Mouse (Mus musculus) skeletal muscle tissue, adult 2 months (tissue): ENCODE data around the gene Socs4.

Experiments used
- DNase-seq: peaks from one replicate; pipeline ENCODE4 v3.0.0-alpha.2; 2012; ENCODE audit warnings: low read depth, low spot score

Socs4 gene

GRCm38 (mm10) chr14:47276637-47277393 lies at the start of gene Socs4, which contains the start of gene Wdhd1:
Socs4 (plus strand) TSS chr14:47276931.
Wdhd1 (minus strand) TSS chr14:47276857.
- peak; percentile 91 for DNase-seq

- peak; percentile 33 for DNase-seq
Measured at GRCm38 (mm10) chr14:47229796-47230376, 46.8 kb upstream of the Socs4 start.

DNA sequence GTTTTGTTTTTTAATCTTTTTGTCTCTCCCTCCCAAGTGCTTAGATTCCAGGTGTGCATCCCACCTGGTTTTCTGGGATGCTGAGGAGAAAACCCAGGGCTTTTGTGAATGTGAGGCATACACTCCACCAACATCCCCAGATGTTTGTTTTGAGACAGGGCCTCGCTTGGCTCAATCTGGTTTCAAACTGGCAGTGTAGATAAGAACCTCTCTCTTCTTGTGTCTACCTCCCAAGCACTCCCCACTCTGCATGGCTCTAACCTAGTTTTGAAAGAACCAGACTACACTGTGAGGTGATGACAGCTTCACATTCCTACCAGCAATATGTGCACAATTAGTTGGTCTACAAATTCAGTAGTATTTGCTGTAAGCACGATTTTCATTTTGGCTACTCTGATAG lies 43.1 kb upstream of the Socs4 start:
- DNase-seq = no peak

GRCm38 (mm10) chr14:47234032-47234431 lies 42.7 kb upstream of the Socs4 start:
- no peak for DNase-seq

DNA sequence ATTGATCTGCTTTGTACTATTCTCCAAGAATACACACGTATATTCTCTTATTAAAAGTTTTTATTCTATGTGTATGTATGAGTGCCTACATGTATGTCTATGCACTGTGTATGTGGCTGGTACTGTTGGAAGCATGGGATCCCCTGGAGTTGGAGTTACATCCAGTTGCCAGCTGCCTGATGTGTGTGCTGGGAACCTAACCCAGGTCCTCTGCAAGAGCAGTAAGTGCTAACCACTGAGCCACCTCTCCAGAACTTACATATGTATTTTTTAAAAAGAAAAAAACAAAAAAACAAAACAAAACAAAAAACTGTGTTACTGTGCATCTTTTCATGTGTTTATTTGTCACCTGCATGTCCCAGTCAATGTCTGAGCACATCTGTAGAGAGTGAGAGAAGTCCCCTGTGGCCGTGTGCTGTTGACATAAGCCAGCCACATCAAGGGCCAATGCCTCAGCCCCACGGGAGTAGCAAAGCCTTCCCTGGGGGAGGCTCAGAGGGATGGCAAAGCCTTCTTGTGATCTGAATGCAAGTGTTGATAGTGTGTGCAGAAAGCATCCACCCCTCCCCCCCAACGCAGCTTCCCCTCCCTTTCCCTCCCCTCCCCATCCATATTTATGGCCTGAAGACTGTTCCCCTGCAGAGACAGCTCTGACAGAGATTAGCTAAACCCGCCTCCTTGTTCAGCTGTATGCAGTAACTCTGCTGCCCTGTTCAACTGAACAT lies 42.0 kb upstream of the Socs4 start:
- no peak for DNase-seq

- no peak for DNase-seq
Measured at GRCm38 (mm10) chr14:47236491-47236890, 40.2 kb upstream of the Socs4 start.

GRCm38 (mm10) chr14:47237286-47237685 lies 39.4 kb upstream of the Socs4 start:
- DNase-seq = no peak

DNA sequence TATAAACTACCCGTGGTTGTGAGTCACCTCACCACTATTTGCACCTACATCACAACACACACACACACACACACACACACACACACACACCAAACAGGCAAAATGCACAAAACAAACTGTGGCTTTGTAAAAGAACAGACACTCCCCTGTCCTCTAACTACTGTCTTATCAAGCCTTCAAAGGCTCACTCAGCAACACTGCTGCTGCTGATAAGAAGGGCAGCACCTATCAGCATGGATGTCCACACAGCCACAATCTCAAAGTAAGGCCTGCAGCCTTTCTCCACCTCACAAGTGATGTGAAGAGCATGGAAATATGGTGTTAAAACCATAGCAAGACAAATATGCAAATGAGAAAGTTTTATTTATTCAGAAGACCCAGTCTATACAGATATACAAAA lies 36.1 kb upstream of the Socs4 start:
- peak; percentile 17 for DNase-seq

DNA sequence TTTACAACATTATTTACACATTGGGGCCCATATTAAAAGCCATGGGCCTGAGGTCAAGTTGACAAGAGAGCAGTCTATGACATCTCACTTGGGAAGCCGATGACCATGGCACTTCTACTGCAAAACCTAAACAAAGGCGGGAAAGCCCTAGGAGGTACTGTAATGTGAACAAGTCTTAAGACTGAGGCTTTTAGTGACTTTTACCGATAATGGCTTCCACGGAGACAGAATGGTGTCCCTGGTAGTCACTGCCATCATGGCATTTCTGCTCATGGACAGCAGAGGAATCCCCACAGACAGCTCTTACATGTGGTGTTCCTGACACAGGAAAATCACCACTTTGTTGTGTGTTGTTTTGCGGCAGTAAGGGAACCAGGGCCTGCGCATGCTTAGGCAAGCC lies 35.7 kb upstream of the Socs4 start:
- no peak for DNase-seq

DNA sequence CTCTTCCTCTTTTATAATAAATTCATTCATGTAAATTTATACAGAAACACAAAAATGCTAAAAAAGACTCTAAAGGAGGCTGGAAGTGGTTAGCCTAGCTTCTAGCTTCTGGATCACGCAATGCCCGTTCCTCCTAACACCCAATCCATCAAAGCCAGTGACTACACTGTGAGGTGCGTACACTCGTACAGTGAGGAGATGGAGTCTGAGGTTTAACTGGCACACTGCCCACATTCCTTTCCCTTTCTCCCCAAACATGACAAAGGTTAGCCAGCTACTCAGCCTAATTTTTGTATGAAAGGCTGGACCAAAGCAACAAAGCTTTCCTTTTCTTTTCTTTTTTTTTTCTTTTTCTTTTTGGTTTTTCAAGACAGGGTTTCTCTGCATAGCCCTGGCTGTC lies 34.0 kb upstream of the Socs4 start:
- DNase-seq = no peak

DNA sequence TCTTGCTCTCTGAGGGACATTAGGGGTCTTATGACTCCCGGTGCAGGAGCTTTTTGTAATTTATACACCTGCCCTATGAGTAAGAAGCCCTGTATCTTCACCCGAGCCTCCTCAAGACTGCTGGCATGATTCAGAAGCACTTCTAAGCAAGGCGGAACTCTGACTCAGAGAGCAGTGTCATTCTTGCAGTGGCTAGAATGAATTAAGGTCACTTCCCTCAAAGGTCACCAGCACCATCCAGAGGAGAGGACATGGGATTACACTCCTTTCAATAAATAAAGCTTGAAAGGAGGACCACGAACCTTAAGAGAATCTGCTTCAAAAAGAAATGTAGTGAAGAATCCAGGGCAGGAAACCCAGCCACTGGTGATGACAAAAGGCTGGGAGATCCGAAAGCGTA lies 26.9 kb upstream of the Socs4 start:
- DNase-seq = peak; percentile 30

- DNase-seq = no peak
Measured at GRCm38 (mm10) chr14:47264866-47265265, 11.9 kb upstream of the Socs4 start.

DNA sequence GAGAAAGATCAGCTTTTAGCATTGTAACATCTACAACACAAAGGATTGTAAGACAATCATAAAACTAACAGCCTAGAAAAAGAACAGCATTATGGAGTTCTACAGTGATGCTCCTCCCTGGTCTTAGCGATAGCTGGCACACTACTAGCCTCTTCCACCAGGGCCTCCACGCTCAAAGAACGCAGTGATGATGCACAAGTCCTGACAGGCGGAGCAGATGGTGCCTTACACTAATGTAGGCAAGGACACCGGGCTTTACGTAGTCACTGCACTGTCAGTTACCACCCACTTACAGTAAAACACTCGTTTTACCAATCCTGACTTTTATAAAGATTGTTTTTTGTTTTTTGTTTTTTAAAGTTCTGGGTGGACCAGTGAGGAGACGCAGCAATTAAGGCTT lies 10.9 kb upstream of the Socs4 start:
- DNase-seq = no peak

DNA sequence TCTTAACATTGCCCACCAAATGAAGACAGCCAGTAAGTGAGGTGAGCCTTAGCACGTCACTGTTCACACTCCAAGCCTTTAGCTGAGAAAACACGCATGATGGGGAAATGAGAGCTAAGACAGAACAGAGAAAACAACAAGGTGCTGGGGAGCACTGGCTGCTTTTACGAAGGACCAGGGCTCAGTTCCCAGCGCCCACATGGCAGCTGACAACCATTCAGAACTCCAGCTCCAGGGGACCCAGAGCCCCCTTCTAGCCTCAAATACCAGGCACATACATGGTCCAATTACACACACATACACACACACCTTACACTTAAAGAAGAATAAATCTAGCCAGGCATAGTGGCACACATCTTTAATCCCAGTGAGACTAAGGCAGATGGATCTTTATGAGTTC lies 7.7 kb upstream of the Socs4 start:
- DNase-seq = no peak

GRCm38 (mm10) chr14:47269706-47270105 lies 7.0 kb upstream of the Socs4 start:
- no peak for DNase-seq

DNA sequence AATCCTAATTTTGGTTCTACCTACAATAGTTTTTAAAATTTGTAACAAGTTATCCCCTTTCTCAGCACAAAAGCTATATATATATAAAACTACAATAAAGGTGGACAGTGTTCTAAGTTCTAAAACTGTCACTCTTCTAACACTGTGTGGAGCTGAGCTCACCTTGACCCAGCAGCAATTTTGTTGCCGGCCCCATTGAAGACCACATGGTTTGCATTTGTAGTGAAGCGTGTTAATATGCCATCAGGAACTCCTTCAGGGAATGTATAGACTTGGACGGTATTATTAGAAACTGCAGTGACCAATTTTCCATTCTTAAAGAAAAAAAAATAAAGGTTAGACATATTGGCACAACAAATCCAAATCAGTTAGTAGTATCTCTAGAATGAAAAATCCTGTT lies 3.0 kb upstream of the Socs4 start:
- DNase-seq = no peak

- DNase-seq = no peak
Measured at GRCm38 (mm10) chr14:47275417-47275816, 1.3 kb upstream of the Socs4 start.

GRCm38 (mm10) chr14:47276036-47276603 lies 611 bp upstream of the Socs4 start:
- no peak for DNase-seq

- DNase-seq = no peak
Measured at GRCm38 (mm10) chr14:47279058-47279457, 2.3 kb downstream of the Socs4 start.

- DNase-seq = no peak
Measured at GRCm38 (mm10) chr14:47281535-47281934, 4.8 kb downstream of the Socs4 start.

GRCm38 (mm10) chr14:47283568-47283967 lies 6.8 kb downstream of the Socs4 start:
- DNase-seq = no peak

- DNase-seq = no peak
Measured at GRCm38 (mm10) chr14:47285271-47285670, 8.5 kb downstream of the Socs4 start.
